Mouse (Mus musculus) olfactory bulb, adult 2 months (tissue): ENCODE results near the gene Apol7a.
A peak's percentile ranks its signal among the peaks of the same experiment; 100 is the strongest.

Experiments
- CTCF ChIP-seq: fragments of 200-500 bp; IDR thresholded peaks from 2 replicates; pipeline ENCODE4 v1.5.1; 2012; ENCODE audit warnings: low read depth, mild to moderate bottlenecking, low read length, moderate library complexity; ENCODE audit not compliant: insufficient read depth
- POLR2A ChIP-seq: fragments of 200-500 bp; IDR thresholded peaks from 2 replicates; pipeline ENCODE4 v1.6.1; 2012; ENCODE audit warnings: mild to moderate bottlenecking, low read depth, low read length, moderate library complexity; ENCODE audit not compliant: insufficient read depth

GRCm38 (mm10) chr15:77368148-77368547 is 30.8 kb downstream of the Apol7a start:
- TF ChIP-seq CTCF, result peak; percentile 82
- no peak for TF ChIP-seq POLR2A
